Mouse (Mus musculus) left cerebral cortex, adult 11 months (tissue): ENCODE measurements around the gene Ifitm1.
"Not testable (repeated sequence)": the region's sequence is repeated elsewhere in the genome, so short reads cannot be mapped to it uniquely, and the experiment has no call there.

ENCODE experiments used
- DNase-seq: peaks from one replicate; pipeline ENCODE4 v3.0.0; 2022; ENCODE audit warnings: low spot score

Gene Ifitm1

GRCm38 (mm10) chr7:140951051-140951450, 16.0 kb upstream of the Ifitm1 start:
- DNase-seq: no peak

GRCm38 (mm10) chr7:140951765-140952164, 15.3 kb upstream of the Ifitm1 start:
- DNase-seq: no peak

- DNase-seq: no peak
These were observed 14.6 kb upstream of the Ifitm1 start for GRCm38 (mm10) chr7:140952441-140952840.

- no peak for DNase-seq
These were observed 13.9 kb upstream of the Ifitm1 start for GRCm38 (mm10) chr7:140953133-140953532.

GRCm38 (mm10) chr7:140953800-140954732, 13.0 kb upstream of the Ifitm1 start:
- DNase-seq: no peak

- no peak for DNase-seq
These were observed 12.3 kb upstream of the Ifitm1 start for GRCm38 (mm10) chr7:140954733-140955071.

- no peak for DNase-seq
These were observed 11.7 kb upstream of the Ifitm1 start for GRCm38 (mm10) chr7:140955342-140955741.

- no peak for DNase-seq
These were observed 11.1 kb upstream of the Ifitm1 start, which contains the start of the genes Gm45717 and Ifitm2 for GRCm38 (mm10) chr7:140955758-140956555. Gm45717 (minus strand) TSS chr7:140955937. Ifitm2 (minus strand) TSS chr7:140955987.

- DNase-seq: no peak
These were observed 10.5 kb upstream of the Ifitm1 start for GRCm38 (mm10) chr7:140956556-140956869.

GRCm38 (mm10) chr7:140959181-140959901, 7.7 kb upstream of the Ifitm1 start:
- DNase-seq: no peak

- no peak for DNase-seq
These were observed 7.0 kb upstream of the Ifitm1 start for GRCm38 (mm10) chr7:140960026-140960425.

- DNase-seq: no peak
These were observed 5.6 kb upstream of the Ifitm1 start for GRCm38 (mm10) chr7:140961416-140961815.

- DNase-seq: no peak
These were observed 4.3 kb upstream of the Ifitm1 start for GRCm38 (mm10) chr7:140962733-140963132.

GRCm38 (mm10) chr7:140967862-140968591, 1.0 kb downstream of the Ifitm1 start:
- DNase-seq: no peak

- not testable (repeated sequence) for DNase-seq
These were observed 1.7 kb downstream of the Ifitm1 start for GRCm38 (mm10) chr7:140968710-140969109.

GRCm38 (mm10) chr7:140970931-140971330, 3.9 kb downstream of the Ifitm1 start:
- DNase-seq: no peak

GRCm38 (mm10) chr7:140971479-140972171, 4.6 kb downstream of the Ifitm1 start:
- DNase-seq: no peak

- no peak for DNase-seq
These were observed 6.6 kb downstream of the Ifitm1 start for GRCm38 (mm10) chr7:140973396-140974165.

- no peak for DNase-seq
These were observed 7.9 kb downstream of the Ifitm1 start for GRCm38 (mm10) chr7:140974940-140975339.

GRCm38 (mm10) chr7:140975465-140975864, 8.4 kb downstream of the Ifitm1 start:
- no peak for DNase-seq
